Mouse (Mus musculus): Measurements from ENCODE around the gene Cog4.
"Not testable (repeated sequence)": the region's sequence is repeated elsewhere in the genome, so short reads cannot be mapped to it uniquely, and the experiment has no call there.

The Cog4 gene

GRCm38 (mm10) chr8:110888860-110889259, 42.5 kb downstream of the Cog4 start:
- DNase-seq (ENCODE audit: low spot score in 2 of 2): no peak

GRCm38 (mm10) chr8:110889904-110890470, 43.6 kb downstream of the Cog4 start:
- DNase-seq (ENCODE audit: low spot score in 2 of 2): no peak

GRCm38 (mm10) chr8:110892040-110892439, 45.6 kb downstream of the Cog4 start:
- no peak for DNase-seq (ENCODE audit: low spot score in 2 of 2)

GRCm38 (mm10) chr8:110892913-110893312, 46.5 kb downstream of the Cog4 start:
- no peak for DNase-seq (ENCODE audit: low spot score in 2 of 2)

DNA sequence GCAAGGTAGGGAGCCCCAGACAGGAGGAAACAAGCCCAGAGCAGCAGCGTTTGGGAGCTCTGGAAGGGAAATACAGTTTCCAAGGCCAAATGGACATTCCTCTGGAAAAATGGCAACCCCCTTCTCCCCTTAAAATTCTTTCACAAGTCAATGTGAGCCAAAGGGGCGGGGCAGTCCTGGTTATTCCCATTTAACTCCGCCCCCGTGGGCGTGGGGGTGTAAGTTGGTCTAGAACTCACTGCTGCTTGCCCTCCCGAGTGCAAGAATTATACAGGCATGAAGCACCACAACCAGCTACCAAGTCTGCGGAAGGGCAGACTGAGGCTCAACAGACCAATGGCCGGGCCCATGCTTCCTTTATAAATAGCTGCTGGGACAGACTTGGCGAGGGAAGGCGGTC, 48.5 kb downstream of the Cog4 start:
- no peak for DNase-seq (ENCODE audit: low spot score in 2 of 2)

GRCm38 (mm10) chr8:110895254-110895653, 48.9 kb downstream of the Cog4 start:
- no peak for DNase-seq (ENCODE audit: low spot score in 2 of 2)

DNA sequence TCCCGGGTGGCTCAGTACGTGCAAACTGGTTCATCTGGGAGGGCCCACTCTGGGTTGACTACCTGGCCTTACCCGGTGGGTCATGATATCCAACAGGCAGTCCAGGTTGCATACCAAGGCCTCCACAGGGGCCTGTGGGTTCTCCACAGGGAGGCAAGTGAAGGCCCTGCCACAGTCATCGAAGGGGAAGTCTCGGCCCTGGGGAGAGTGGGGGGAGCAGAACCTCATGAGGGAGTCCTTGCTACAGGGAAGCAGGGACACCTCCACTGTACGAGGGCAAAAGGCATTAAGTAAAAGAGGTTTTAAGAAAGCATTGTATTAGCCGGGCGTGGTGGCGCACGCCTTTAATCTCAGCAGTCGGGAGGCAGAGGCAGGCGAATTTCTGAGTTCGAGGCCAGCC, 49.4 kb downstream of the Cog4 start:
- DNase-seq (ENCODE audit: low spot score in 2 of 2): no peak

GRCm38 (mm10) chr8:110897495-110897894, 51.1 kb downstream of the Cog4 start:
- DNase-seq (ENCODE audit: low spot score in 2 of 2): no peak

DNA sequence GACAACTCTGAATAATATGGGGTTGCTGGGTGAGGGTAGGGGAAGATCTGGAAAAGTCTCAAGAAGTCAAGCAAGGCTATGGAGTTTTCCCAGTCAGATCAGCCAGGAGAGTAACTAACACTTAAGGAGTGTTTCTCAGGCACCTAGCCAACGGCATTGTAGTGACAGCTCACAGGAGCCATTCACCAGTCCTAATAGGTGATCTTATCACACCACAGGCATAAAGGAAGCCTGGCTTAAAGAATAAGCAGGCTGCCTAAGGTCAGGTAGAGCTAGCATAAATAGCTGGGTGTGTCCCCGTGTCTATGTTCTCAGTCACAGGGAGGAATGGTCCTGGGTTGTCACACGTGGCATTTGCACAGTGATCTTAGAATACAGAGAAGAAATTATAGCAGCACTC, 54.7 kb downstream of the Cog4 start:
- DNase-seq (ENCODE audit: low spot score in 2 of 2): no peak

DNA sequence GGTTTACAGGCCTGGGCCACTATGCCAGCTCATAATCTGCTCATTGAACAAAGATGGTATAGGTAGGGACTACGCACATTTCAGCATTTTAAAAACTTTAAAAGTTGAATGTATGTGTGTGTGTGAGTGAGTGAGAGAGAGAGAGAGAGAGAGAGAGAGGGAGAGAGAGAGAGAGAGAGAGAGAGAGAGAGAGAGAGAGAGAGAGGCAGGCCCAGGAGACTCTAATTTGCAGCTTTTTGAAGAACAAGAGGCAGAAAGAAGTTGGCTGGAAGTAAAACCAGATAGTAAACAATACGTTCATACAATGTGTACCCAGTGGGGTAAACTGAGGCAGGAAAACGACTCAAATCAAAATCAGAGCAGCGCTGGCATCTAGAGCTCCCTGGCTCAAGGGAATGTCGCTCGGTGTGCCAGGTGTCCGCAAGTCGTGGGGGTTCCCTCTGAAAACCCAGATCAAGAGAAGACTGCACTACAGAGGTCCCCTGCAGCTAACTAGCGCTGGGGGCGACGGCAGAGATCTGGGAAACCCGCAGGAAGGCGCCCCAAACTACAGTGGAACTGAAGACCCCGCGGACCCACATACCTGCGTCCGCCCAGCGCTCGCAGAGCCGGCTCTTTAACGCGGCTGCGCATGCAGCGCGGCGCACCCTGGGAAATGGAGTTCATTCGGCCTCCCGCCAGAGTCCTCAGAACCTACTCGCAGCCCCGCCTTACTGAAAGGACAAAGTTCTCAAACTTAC, 55.6 kb downstream of the Cog4 start, which contains the start of gene Fuk:
Fuk (minus strand) TSS at position 650 of the 740 bp plus-strand sequence.
- DNase-seq (ENCODE audit: low spot score in 2 of 2): peak in 1 of 2 experiments; percentile 86

GRCm38 (mm10) chr8:110902579-110902965, 56.2 kb downstream of the Cog4 start:
- no peak for DNase-seq (ENCODE audit: low spot score in 2 of 2)

- DNase-seq (ENCODE audit: low spot score in 2 of 2): no peak
Measured at GRCm38 (mm10) chr8:110905404-110905803, 59.0 kb downstream of the Cog4 start.

DNA sequence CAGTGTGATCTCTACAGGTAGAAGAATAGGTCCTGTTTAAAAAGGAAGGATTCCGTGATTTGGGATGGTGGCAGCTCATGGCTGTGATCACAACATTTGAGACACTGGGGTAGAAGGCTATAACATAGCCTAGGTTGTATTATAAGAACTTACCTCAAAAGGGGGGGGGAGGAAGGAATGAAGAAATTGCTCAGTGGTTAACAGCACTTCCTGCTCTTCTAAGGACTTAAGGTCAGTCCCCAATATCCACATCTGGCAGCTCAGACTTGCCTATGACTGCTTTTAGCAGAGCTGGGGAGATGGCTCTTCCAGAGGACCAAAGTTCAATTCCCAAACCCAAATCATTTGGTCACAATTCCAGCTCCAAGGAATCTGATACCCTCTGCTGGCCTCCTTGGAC, 60.3 kb downstream of the Cog4 start:
- no peak for DNase-seq (ENCODE audit: low spot score in 2 of 2)

DNA sequence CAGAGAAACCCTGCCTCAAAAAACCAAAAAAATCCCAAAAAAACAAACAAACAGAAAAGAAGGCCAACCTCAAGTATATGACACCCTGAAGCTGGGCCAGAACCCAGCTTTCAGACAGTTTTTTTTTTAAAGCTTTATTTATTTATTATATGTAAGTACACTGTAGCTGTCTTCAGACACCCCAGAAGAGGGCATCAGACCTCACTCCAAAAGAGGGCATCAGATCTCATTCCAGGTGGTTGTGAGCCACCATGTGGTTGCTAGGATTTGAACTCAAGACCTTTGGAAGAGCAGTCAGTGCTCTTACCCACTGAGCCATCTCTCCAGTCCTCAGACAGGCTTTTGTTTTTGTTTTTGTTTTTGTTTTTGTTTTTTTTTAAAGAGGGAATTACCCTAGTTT, 63.5 kb downstream of the Cog4 start:
- not testable (repeated sequence) for DNase-seq (ENCODE audit: low spot score in 2 of 2)

GRCm38 (mm10) chr8:110911576-110912570, 65.5 kb downstream of the Cog4 start:
- no peak for DNase-seq (ENCODE audit: low spot score in 2 of 2)

GRCm38 (mm10) chr8:110917415-110917814, 71.0 kb downstream of the Cog4 start:
- DNase-seq (ENCODE audit: low spot score in 2 of 2): no peak

GRCm38 (mm10) chr8:110918027-110918426, 71.6 kb downstream of the Cog4 start:
- DNase-seq (ENCODE audit: low spot score in 2 of 2): no peak

DNA sequence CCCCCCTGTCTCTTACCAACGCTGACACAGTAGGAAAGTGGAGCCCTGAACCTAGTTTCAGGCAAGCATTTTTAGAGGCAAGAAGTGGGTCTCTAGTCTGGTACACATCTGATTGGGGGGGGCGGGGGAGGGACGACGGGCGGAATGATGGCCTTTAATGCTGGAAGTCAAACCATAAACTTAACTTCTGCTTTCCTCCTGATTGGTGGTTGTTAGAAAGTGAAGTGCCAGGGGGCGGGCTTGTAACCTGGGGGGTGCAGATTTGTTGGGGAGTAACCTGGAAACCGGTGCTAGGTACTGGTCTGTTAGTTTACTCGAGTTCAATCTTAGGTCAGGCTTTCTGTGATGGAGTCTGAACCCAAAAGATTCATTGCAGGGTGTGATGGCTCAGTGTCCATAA, 72.1 kb downstream of the Cog4 start:
- no peak for DNase-seq (ENCODE audit: low spot score in 2 of 2)

GRCm38 (mm10) chr8:110919341-110920031, 73.1 kb downstream of the Cog4 start, which contains the start of gene St3gal2:
St3gal2 (plus strand) TSS chr8:110919922.
- peak; percentile 89 to 94 for DNase-seq (ENCODE audit: low spot score in 2 of 2)

DNA sequence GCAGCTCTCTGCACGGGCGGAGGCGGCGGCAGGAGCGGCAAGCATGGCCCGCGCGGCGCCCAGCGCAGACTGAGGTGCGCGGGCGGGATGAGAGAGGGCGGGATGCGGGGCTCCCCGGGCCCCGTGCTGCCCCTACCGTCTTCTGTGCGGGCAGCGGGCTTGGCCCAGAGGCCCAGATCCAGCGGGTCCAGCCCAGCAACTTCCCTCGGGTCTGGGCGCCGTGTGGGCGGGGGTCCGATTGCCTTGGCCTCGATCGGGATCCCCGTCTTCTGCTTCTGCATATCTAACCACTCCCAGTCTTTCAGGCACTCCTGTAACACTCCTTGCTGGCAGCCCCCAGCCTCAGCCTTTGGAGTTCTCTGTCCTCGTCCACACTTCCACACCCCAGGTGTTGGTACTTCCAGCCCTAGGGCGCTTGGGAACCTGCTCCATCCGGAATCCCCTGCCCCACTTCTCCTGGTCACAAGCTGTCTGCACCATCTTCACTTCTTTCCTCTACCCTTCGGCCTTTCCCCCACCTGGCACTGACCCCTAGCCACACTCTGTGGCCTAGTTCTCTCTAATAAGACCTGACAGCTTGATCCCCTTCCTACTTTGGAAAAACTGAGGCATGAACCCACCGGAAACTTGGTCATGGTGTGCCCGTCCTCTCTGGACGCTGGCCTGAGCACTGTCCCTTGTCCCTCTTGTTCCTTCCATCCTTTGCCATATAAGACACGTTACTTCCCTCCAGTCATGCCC, 73.8 kb downstream of the Cog4 start:
- peak in 1 of 2 experiments; percentile 41 for DNase-seq (ENCODE audit: low spot score in 2 of 2)

DNA sequence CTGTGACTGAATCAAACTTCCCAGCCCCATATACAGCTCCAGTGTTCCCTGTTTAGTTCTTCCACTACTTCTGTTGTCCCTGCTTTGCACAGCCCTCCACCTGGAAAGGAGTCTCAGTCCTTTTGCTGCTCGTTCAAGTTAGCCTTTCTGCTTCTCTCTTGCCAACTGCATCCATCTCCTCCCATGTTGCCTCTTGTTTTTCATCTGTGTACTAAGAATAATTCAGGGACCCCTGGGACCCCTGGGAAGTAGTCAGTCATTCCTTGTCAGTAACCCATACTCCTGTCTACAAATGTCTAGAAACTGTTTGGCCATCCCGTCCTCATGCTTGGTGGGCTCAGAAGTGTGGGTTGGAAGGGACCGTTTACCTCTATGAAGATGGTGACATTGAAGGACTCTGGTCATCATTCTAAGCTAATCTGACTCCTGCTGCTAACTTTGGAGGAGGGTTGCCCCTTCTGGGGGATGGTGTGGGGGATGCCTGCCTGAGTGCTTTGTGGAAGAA, 74.4 kb downstream of the Cog4 start:
- no peak for DNase-seq (ENCODE audit: low spot score in 2 of 2)

Data from left cerebral cortex, adult 9 months (tissue).